Mouse (Mus musculus): ENCODE measurements around the gene Dpy19l1. TPM values are rescaled to one million over a fixed set of nuclear protein-coding genes. Genes with fewer than 3 reads are reported as not detected.

The Dpy19l1 gene
- 1 to 10 TPM; 5.5 to 7.4 (median 7.4) TPM for total RNA-seq (2022)

- peak; percentile 88 for DNase-seq (ENCODE audit: low spot score)
These were observed at the start of gene Dpy19l1 for GRCm38 (mm10) chr9:24503067-24503857. Dpy19l1 (minus strand) TSS chr9:24503140.

- DNase-seq (ENCODE audit: low spot score) = no peak
These were observed 35.2 kb upstream of the Dpy19l1 start for GRCm38 (mm10) chr9:24538159-24538558.

DNA sequence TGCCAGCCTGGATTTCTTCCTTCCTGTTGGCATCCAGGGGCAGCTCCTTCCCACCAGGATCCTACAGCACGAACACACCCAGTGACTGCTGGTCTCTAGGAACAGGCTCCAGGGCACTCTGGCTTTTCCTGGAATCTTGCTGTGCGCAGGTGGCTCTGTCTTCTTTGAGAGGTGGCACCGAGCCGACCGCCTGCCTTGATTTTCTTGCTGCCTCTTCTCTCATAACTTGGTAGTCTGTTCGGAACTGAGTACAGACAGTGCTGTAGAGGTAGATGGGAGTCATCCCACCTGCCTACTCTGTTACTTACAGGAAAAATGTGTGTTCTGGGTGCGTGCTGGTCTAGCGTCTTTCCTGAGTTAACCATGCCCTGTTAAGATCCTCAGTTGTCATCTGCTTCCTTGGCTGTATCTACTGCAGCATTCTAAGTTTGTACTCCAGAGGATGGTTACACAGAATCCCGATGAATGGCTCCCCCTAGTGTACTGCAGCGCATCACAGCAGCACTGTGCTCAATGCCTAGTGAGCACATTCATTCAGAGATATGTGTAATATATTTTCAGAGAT lies 13.7 kb upstream of the Dpy19l1 start:
- peak; percentile 33 for DNase-seq (ENCODE audit: low spot score)

DNA sequence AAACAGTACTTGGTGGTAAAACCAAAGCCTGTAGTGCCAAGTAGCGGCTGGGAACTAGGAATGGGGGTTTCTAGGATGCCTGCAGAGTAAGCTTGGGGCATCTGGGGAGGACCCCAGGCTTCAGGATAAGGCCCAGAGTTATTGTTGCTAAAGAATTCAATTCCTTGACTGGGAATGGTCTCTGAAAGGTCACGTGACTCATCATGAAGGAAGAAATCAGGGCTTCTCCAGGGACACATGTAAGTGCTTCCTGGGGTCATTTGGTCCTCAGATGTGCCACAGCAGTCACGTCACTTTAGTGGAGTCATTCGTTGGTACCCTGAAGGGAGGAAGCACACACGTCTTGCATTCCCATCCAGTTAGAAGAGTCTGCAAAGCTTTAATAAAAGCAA lies 11.1 kb upstream of the Dpy19l1 start:
- no peak for DNase-seq (ENCODE audit: low spot score)

DNA sequence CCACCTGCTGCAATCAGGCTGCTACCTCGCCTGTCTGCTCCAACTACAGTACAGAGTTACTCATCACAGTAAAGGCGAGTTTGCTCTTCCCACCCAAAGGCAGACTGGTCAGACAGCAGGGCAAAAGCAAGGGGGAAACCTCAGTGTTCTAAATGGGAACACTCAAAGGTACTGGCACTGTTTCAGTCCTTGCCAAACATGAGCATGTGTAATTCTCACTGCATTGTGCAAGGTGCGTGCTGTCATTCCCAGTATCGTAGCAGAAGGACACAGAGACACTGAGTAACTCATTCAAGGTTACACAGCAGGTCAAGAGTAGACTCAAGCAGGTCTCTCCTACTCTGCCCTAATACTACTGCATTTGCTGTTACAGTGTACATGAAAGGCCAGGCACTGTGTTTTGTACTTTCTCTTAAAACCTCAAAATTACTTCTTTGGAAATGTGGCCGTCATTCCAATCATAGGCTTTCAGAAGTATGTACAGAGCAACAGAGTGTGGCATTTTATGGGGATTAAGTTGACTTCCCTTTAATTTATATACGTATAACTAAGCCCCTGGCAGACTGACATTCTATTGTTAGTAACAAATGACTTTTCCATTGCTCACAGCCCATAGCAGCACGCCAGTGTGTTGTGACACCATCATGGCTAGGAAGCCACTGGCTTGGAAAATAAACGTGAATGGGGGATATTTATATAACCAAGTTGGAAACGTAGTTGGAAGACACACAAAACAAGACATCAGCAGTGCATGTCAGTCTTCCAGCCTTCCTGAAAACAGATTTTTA lies 10.5 kb upstream of the Dpy19l1 start:
- no peak for DNase-seq (ENCODE audit: low spot score)

- DNase-seq (ENCODE audit: low spot score) = no peak
These were observed 9.2 kb upstream of the Dpy19l1 start for GRCm38 (mm10) chr9:24512121-24512539.

GRCm38 (mm10) chr9:24511371-24512120 lies 8.6 kb upstream of the Dpy19l1 start:
- no peak for DNase-seq (ENCODE audit: low spot score)

DNA sequence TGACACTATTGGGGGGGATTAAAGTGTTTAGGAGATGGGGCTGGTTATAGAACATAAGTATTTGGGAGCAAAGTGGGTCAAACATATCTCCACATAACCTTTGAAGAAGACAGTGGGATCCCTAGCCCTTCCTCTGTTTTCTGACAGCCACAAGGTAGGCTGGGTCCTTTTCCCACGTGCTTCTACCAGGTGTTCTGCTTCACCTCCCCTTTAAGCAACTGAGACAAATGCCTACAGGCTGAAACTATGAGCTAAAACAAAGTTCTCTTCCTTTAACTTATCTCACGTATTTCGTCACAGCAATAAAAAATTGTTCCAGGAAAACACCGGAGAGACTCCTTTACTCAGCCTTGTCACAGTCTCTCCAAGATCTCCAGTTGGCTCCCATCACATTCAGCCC lies 5.9 kb upstream of the Dpy19l1 start:
- no peak for DNase-seq (ENCODE audit: low spot score)

- DNase-seq (ENCODE audit: low spot score) = no peak
These were observed 3.6 kb upstream of the Dpy19l1 start for GRCm38 (mm10) chr9:24506510-24506909.

DNA sequence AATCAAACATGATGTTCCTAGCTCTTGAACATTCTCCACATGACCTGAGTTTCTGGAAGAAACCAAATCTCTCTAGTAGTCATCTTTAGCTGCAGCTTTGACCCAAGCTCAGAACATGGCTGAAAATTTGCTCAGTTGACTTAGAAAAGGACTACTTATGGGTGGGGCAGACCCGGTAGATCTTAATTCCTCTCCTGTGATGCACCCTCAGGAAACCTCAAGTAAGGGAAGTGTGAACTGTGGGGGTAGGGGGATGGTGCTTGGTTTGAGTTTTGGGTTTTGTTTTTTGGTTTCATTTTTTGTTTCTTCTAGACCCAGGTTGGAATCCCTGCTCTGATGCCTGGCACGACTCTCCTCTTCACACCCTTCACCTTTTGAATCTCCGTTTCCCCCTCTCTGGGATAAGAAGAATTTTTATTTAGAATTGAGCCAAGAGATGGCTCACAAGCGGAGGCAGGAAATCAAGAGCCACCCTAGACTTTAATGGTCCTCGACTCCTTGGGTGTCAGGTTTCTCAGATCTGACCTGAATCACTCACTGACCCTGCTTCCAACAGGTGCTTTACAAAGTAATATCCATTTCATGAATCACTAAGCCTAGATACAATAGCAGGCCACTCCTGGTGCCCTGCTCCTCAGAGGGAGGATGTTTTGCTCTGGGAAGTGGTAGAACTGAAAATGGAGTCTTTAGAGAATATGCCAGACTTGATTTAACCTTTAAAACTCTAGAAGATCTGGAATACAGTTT lies 2.2 kb upstream of the Dpy19l1 start:
- no peak for DNase-seq (ENCODE audit: low spot score)

DNA sequence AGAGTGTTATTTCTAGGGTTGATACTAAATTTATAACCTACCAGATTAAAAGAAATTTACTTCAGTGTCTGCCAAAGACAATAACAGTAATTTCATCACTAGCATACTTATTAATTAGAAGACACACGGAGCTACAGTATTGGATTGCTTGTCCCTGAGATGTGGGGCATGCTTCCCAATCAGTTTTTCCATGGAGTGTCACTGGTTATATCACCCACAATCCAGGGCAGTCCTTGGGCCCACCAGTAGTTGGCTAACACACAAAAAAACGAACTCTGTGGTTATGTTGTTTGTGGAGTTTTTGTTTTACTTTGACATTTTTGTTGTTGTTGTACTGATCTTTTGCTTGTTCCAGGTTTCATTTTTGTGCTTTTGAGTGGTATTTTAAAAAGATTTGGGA lies 1.4 kb upstream of the Dpy19l1 start:
- DNase-seq (ENCODE audit: low spot score) = no peak

GRCm38 (mm10) chr9:24503858-24504219 lies 899 bp upstream of the Dpy19l1 start:
- DNase-seq (ENCODE audit: low spot score) = peak; percentile 38

DNA sequence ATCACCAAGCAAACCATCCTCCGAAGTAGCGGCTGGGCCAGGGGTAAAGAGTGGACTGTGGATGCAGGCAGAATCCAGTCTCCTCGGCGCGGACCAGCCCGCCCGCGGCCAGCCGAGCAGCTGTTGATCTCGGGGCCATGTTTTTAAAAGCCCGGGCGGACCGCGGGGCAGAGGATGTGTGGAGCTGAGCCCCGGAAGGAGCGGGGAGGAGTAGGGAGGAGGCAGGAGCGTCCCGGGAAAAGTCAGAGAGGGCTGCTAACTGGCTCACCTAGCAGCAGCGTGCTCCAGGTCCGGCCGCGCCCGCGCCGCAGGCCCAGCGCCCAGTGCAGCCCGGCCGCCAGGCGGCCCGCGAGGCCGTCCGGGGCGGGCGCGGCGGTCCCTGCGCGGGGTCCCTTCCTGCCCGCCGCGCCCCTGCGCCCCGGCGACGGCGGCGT lies 352 bp downstream of the Dpy19l1 start:
- peak; percentile 45 for DNase-seq (ENCODE audit: low spot score)

- no peak for DNase-seq (ENCODE audit: low spot score)
These were observed 1.3 kb downstream of the Dpy19l1 start for GRCm38 (mm10) chr9:24501618-24502017.

- no peak for DNase-seq (ENCODE audit: low spot score)
These were observed 6.7 kb downstream of the Dpy19l1 start for GRCm38 (mm10) chr9:24496226-24496625.

DNA sequence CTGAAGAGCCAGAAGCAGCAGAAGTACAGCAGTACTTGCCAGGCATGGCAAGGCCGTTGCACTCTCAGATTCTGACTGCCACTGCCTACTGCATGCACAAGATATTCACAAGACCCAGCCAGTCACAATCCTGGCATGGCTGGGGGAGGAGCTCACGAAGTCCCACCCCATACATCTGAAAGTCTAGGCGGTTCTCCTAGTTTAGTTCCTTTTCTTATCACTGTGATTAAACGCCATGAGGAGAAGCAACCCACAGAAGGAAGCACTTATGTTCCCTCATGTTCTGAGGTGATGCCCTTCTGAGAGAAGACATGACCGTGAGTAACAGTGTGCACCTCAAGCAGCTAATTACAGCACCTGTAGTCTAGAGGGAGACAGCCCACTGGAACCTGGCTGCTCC lies 12.4 kb downstream of the Dpy19l1 start:
- no peak for DNase-seq (ENCODE audit: low spot score)

GRCm38 (mm10) chr9:24488425-24489104 lies 14.4 kb downstream of the Dpy19l1 start:
- no peak for DNase-seq (ENCODE audit: low spot score)

- DNase-seq (ENCODE audit: low spot score) = no peak
These were observed 20.6 kb downstream of the Dpy19l1 start for GRCm38 (mm10) chr9:24482375-24482774.

GRCm38 (mm10) chr9:24477251-24477650 lies 25.7 kb downstream of the Dpy19l1 start:
- DNase-seq (ENCODE audit: low spot score) = no peak

DNA sequence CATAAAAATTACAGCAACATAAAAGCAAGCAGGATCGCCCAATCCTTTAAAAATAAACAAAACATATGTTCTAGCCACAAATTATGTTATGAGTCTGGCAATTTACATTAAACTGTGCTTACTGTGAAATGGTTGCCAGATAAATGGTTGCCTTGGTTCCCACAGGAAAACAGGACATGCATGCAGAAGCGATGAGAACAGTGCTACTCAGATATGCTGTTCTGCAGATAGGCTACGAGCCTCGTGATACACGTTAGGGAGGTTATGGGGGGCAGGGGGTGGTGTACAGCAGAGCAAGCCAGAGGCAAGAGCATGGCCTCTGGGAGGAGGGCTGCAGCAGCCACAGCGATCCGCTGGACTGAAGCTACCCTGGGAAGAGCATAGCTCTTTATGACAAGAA lies 29.1 kb downstream of the Dpy19l1 start:
- no peak for DNase-seq (ENCODE audit: low spot score)

- DNase-seq (ENCODE audit: low spot score) = no peak
These were observed 30.4 kb downstream of the Dpy19l1 start for GRCm38 (mm10) chr9:24472514-24472913.
